Mouse (Mus musculus): ENCODE measurements around the gene Grcc10. TPM values are rescaled to one million over a fixed set of nuclear protein-coding genes. Genes with fewer than 3 reads are reported as not detected.

Gene Grcc10
- polyA plus RNA-seq, 1 experiment from 2014 or later, result 454 TPM

- peak overlapping the region; percentile 82 for H3K27ac ChIP-seq (replicated peaks)
Observed at GRCm38 (mm10) chr6:124719354-124719978, 21.7 kb downstream of the Grcc10 start.

GRCm38 (mm10) chr6:124718703-124719102 lies 22.5 kb downstream of the Grcc10 start:
- peak; percentile 71 for DNase-seq (ENCODE audit: low spot score)

More at GRCm38 (mm10) chr6:124719354-124719978, 21.7 kb downstream of the Grcc10 start:
- DNase-seq (ENCODE audit: low spot score), result no peak
- H3K4me3 ChIP-seq, result peak overlapping the region; percentile 51
- no peaks in the 10 kb centered on the region for H3K9me3 ChIP-seq
- WGBS, result 66% methylated on average over 7 of the region's 7 CpGs
- H3K4me1 ChIP-seq, result peaks cover 30% of the 10 kb centered on the region
- H3K27me3 ChIP-seq (replicated peaks; ENCODE audit: low read depth, poor library complexity, severe bottlenecking), result no peaks in the 10 kb centered on the region
- H3K36me3 ChIP-seq (replicated peaks), result peaks cover 37% of the 10 kb centered on the region

GRCm38 (mm10) chr6:124717968-124718367 lies 23.2 kb downstream of the Grcc10 start:
- no peaks in the 10 kb centered on the region for H3K27me3 ChIP-seq (replicated peaks; ENCODE audit: low read depth, poor library complexity, severe bottlenecking)
- H3K36me3 ChIP-seq (replicated peaks), result peaks cover 49% of the 10 kb centered on the region
- 72% methylated on average over 13 of the region's 13 CpGs for WGBS
- peaks cover 44% of the 10 kb centered on the region for H3K4me1 ChIP-seq
- peak overlapping the region; percentile 51 for H3K4me3 ChIP-seq
- no peak for DNase-seq (ENCODE audit: low spot score)
- peak overlapping the region; percentile 82 for H3K27ac ChIP-seq (replicated peaks)
- no peaks in the 10 kb centered on the region for H3K9me3 ChIP-seq

More at GRCm38 (mm10) chr6:124718703-124719102, 22.5 kb downstream of the Grcc10 start:
- Histone ChIP-seq H3K9me3 (no peaks in the 10 kb centered on the region), H3K4me1 (peaks cover 36% of the 10 kb centered on the region), H3K36me3 (replicated peaks) (peaks cover 45% of the 10 kb centered on the region), H3K27me3 (replicated peaks; ENCODE audit: low read depth, poor library complexity, severe bottlenecking) (no peaks in the 10 kb centered on the region), H3K27ac (replicated peaks) (peak overlapping the region; percentile 82), H3K4me3 (peak overlapping the region; percentile 51)
- 45% methylated on average over 16 of the region's 16 CpGs for WGBS

- Histone ChIP-seq H3K4me3 (peak overlapping the region; percentile 51; the same call in 1 of the 2 replicates), H3K27me3 (replicated peaks; ENCODE audit: low read depth, poor library complexity, severe bottlenecking) (no peaks in the 10 kb centered on the region), H3K4me1 (peaks cover 47% of the 10 kb centered on the region), H3K27ac (replicated peaks) (no peak overlapping the region), H3K36me3 (replicated peaks) (peaks cover 49% of the 10 kb centered on the region), H3K9me3 (no peaks in the 10 kb centered on the region)
- peak; percentile 66 for DNase-seq (ENCODE audit: low spot score)
- WGBS, result 71% methylated on average over 20 of the region's 20 CpGs
Observed at GRCm38 (mm10) chr6:124716864-124717490, 24.2 kb downstream of the Grcc10 start.

- no peak for DNase-seq (ENCODE audit: low spot score)
- peaks cover 75% of the 10 kb centered on the region for H3K36me3 ChIP-seq (replicated peaks)
Observed at GRCm38 (mm10) chr6:124712918-124713317, 28.3 kb downstream of the Grcc10 start.

GRCm38 (mm10) chr6:124711824-124712782 lies 29.1 kb downstream of the Grcc10 start, which contains the start of the genes Emg1 and Phb2:
TSS of gene Emg1 (minus strand) at chr6:124712178.
TSS of gene Phb2 (plus strand) at chr6:124712336.
- Histone ChIP-seq H3K36me3 (replicated peaks) (peaks cover 75% of the 10 kb centered on the region), H3K4me3 (peak within 1 kb of the TSS; percentile 94), H3K27ac (replicated peaks) (peak within 1 kb of the TSS; percentile 94), H3K4me1 (peaks cover 37% of the 10 kb centered on the region), H3K27me3 (replicated peaks; ENCODE audit: low read depth, poor library complexity, severe bottlenecking) (no peaks in the 10 kb centered on the region), H3K9me3 (no peaks in the 10 kb centered on the region)
- WGBS, result under 1% methylated on average over 76 of the region's 76 CpGs
- DNase-seq (ENCODE audit: low spot score), result peak; percentile 99

More at GRCm38 (mm10) chr6:124712918-124713317, 28.3 kb downstream of the Grcc10 start:
- Histone ChIP-seq H3K4me1 (peaks cover 37% of the 10 kb centered on the region), H3K4me3 (peak overlapping the region; percentile 94), H3K27me3 (replicated peaks; ENCODE audit: low read depth, poor library complexity, severe bottlenecking) (no peaks in the 10 kb centered on the region), H3K9me3 (no peaks in the 10 kb centered on the region), H3K27ac (replicated peaks) (peak overlapping the region; percentile 94)
- 20% methylated on average over 11 of the region's 11 CpGs for WGBS

GRCm38 (mm10) chr6:124708289-124708889 lies 32.8 kb downstream of the Grcc10 start:
- Histone ChIP-seq H3K27ac (replicated peaks) (no peak overlapping the region), H3K27me3 (replicated peaks; ENCODE audit: low read depth, poor library complexity, severe bottlenecking) (no peaks in the 10 kb centered on the region), H3K9me3 (no peaks in the 10 kb centered on the region), H3K4me3 (no peak overlapping the region), H3K4me1 (peaks cover 27% of the 10 kb centered on the region), H3K36me3 (replicated peaks) (peaks cover 75% of the 10 kb centered on the region)
- no peak for DNase-seq (ENCODE audit: low spot score)
- 96% methylated on average over 10 of the region's 10 CpGs for WGBS

GRCm38 (mm10) chr6:124706061-124706627 lies 35.0 kb downstream of the Grcc10 start:
- WGBS, result 91% methylated on average over 5 of the region's 5 CpGs
- peaks cover 96% of the 10 kb centered on the region for H3K36me3 ChIP-seq (replicated peaks)
- no peaks in the 10 kb centered on the region for H3K9me3 ChIP-seq
- H3K27ac ChIP-seq (replicated peaks), result no peak overlapping the region
- peaks cover 18% of the 10 kb centered on the region for H3K4me1 ChIP-seq
- no peak overlapping the region for H3K4me3 ChIP-seq
- H3K27me3 ChIP-seq (replicated peaks; ENCODE audit: low read depth, poor library complexity, severe bottlenecking), result no peaks in the 10 kb centered on the region
- DNase-seq (ENCODE audit: low spot score), result no peak

GRCm38 (mm10) chr6:124704417-124704816 lies 36.8 kb downstream of the Grcc10 start:
- Histone ChIP-seq H3K36me3 (replicated peaks) (peaks cover 100% of the 10 kb centered on the region), H3K27ac (replicated peaks) (no peak overlapping the region), H3K4me1 (peaks cover under 1% of the 10 kb centered on the region), H3K4me3 (no peak overlapping the region), H3K9me3 (no peaks in the 10 kb centered on the region), H3K27me3 (replicated peaks; ENCODE audit: low read depth, poor library complexity, severe bottlenecking) (no peaks in the 10 kb centered on the region)
- 92% methylated on average over 2 of the region's 2 CpGs for WGBS
- no peak for DNase-seq (ENCODE audit: low spot score)

GRCm38 (mm10) chr6:124703789-124704188 lies 37.4 kb downstream of the Grcc10 start:
- no peak for DNase-seq (ENCODE audit: low spot score)
- H3K27me3 ChIP-seq (replicated peaks; ENCODE audit: low read depth, poor library complexity, severe bottlenecking), result no peaks in the 10 kb centered on the region
- no peaks in the 10 kb centered on the region for H3K9me3 ChIP-seq
- H3K4me3 ChIP-seq, result no peak overlapping the region
- no peaks in the 10 kb centered on the region; the same call in 1 of the 2 replicates for H3K4me1 ChIP-seq
- 82% methylated on average over 7 of the region's 7 CpGs for WGBS
- H3K27ac ChIP-seq (replicated peaks), result no peak overlapping the region
- H3K36me3 ChIP-seq (replicated peaks), result peaks cover 100% of the 10 kb centered on the region

GRCm38 (mm10) chr6:124702784-124703103 lies 38.4 kb downstream of the Grcc10 start:
- 50% methylated on average over 3 of the region's 3 CpGs for WGBS
- Histone ChIP-seq H3K4me1 (no peaks in the 10 kb centered on the region; the same call in 1 of the 2 replicates), H3K27me3 (replicated peaks; ENCODE audit: low read depth, poor library complexity, severe bottlenecking) (no peaks in the 10 kb centered on the region), H3K27ac (replicated peaks) (no peak overlapping the region), H3K4me3 (no peak overlapping the region), H3K36me3 (replicated peaks) (peaks cover 93% of the 10 kb centered on the region), H3K9me3 (no peaks in the 10 kb centered on the region)
- peak; percentile 73 for DNase-seq (ENCODE audit: low spot score)

Data from embryonic facial prominence, embryonic 10.5 days (tissue).